Mouse (Mus musculus): Measurements from ENCODE around the gene Nab1. TPM values are rescaled to one million over a fixed set of nuclear protein-coding genes. Genes with fewer than 3 reads are reported as not detected.
"Not testable (repeated sequence)": the region's sequence is repeated elsewhere in the genome, so short reads cannot be mapped to it uniquely, and the experiment has no call there.

The Nab1 gene
- 9.7 and 11.1 TPM in 2 replicates for polyA plus RNA-seq (2012; rRNA removed)

- Histone ChIP-seq H3K27me3 (ENCODE audit: control insufficient read depth, insufficient read depth, low read length) (no peaks in the 10 kb centered on the region), H3K4me1 (replicated peaks; ENCODE audit: control insufficient read depth, insufficient read depth, low read length) (no peaks in the 10 kb centered on the region; the same call in 1 of the 2 replicates), H3K27ac (ENCODE audit: control insufficient read depth, insufficient read depth, low read length) (peak within 1 kb of the TSS; percentile 48), H3K36me3 (ENCODE audit: control insufficient read depth, insufficient read depth, low read length) (no peaks in the 10 kb centered on the region), H3K4me3 (ENCODE audit: control insufficient read depth, insufficient read depth, low read length) (peak within 1 kb of the TSS; percentile 78)
- WGBS, result 12% methylated on average over 53 of the region's 80 CpGs
- peak; percentile 67 for DNase-seq
- TF ChIP-seq POLR2A (IDR thresholded peaks at IDR 0.05; ENCODE audit: control insufficient read depth, extremely low read depth, insufficient read depth, low read length, poor library complexity), result no peak
- no peak for TF ChIP-seq CTCF (IDR thresholded peaks at IDR 0.05; ENCODE audit: borderline replicate concordance, control insufficient read depth, extremely low read depth, insufficient read depth, low read length, poor library complexity)
Observed at GRCm38 (mm10) chr1:52500314-52500981, at the start of gene Nab1. Nab1 (minus strand) TSS chr1:52500679.

- Histone ChIP-seq H3K27me3 (ENCODE audit: control insufficient read depth, insufficient read depth, low read length) (no peaks in the 10 kb centered on the region), H3K36me3 (ENCODE audit: control insufficient read depth, insufficient read depth, low read length) (no peaks in the 10 kb centered on the region), H3K27ac (ENCODE audit: control insufficient read depth, insufficient read depth, low read length) (no peak overlapping the region), H3K4me3 (ENCODE audit: control insufficient read depth, insufficient read depth, low read length) (no peak overlapping the region), H3K4me1 (replicated peaks; ENCODE audit: control insufficient read depth, insufficient read depth, low read length) (no peaks in the 10 kb centered on the region)
- TF ChIP-seq POLR2A (IDR thresholded peaks at IDR 0.05; ENCODE audit: control insufficient read depth, extremely low read depth, insufficient read depth, low read length, poor library complexity) (no peak), CTCF (IDR thresholded peaks at IDR 0.05; ENCODE audit: borderline replicate concordance, control insufficient read depth, extremely low read depth, insufficient read depth, low read length, poor library complexity) (no peak)
- no peak for DNase-seq
- 94% methylated on average over 5 of the region's 5 CpGs for WGBS
Observed at GRCm38 (mm10) chr1:52547451-52547850, 47.0 kb upstream of the Nab1 start.

GRCm38 (mm10) chr1:52546796-52547195 is 46.3 kb upstream of the Nab1 start:
- Histone ChIP-seq H3K27me3 (ENCODE audit: control insufficient read depth, insufficient read depth, low read length) (no peaks in the 10 kb centered on the region), H3K36me3 (ENCODE audit: control insufficient read depth, insufficient read depth, low read length) (no peaks in the 10 kb centered on the region), H3K4me1 (replicated peaks; ENCODE audit: control insufficient read depth, insufficient read depth, low read length) (no peaks in the 10 kb centered on the region), H3K27ac (ENCODE audit: control insufficient read depth, insufficient read depth, low read length) (no peak overlapping the region), H3K4me3 (ENCODE audit: control insufficient read depth, insufficient read depth, low read length) (no peak overlapping the region)
- DNase-seq, result no peak
- no peak for TF ChIP-seq CTCF (IDR thresholded peaks at IDR 0.05; ENCODE audit: borderline replicate concordance, control insufficient read depth, extremely low read depth, insufficient read depth, low read length, poor library complexity)
- no peak for TF ChIP-seq POLR2A (IDR thresholded peaks at IDR 0.05; ENCODE audit: control insufficient read depth, extremely low read depth, insufficient read depth, low read length, poor library complexity)
- WGBS, result 96% methylated on average over 3 of the region's 3 CpGs

GRCm38 (mm10) chr1:52540124-52540523 is 39.6 kb upstream of the Nab1 start:
- 94% methylated on average over 3 of the region's 3 CpGs for WGBS

GRCm38 (mm10) chr1:52529933-52530332 is 29.5 kb upstream of the Nab1 start:
- no peaks in the 10 kb centered on the region for H3K4me1 ChIP-seq (replicated peaks; ENCODE audit: control insufficient read depth, insufficient read depth, low read length)
- TF ChIP-seq CTCF (IDR thresholded peaks at IDR 0.05; ENCODE audit: borderline replicate concordance, control insufficient read depth, extremely low read depth, insufficient read depth, low read length, poor library complexity) (no peak), POLR2A (IDR thresholded peaks at IDR 0.05; ENCODE audit: control insufficient read depth, extremely low read depth, insufficient read depth, low read length, poor library complexity) (no peak)
- no peak overlapping the region for H3K4me3 ChIP-seq (ENCODE audit: control insufficient read depth, insufficient read depth, low read length)
- H3K27me3 ChIP-seq (ENCODE audit: control insufficient read depth, insufficient read depth, low read length), result no peaks in the 10 kb centered on the region
- DNase-seq, result no peak
- no peaks in the 10 kb centered on the region for H3K36me3 ChIP-seq (ENCODE audit: control insufficient read depth, insufficient read depth, low read length)
- no peak overlapping the region for H3K27ac ChIP-seq (ENCODE audit: control insufficient read depth, insufficient read depth, low read length)

More at GRCm38 (mm10) chr1:52540124-52540523, 39.6 kb upstream of the Nab1 start:
- not testable (repeated sequence) for H3K4me1 ChIP-seq (replicated peaks; ENCODE audit: control insufficient read depth, insufficient read depth, low read length); H3K27me3 ChIP-seq (ENCODE audit: control insufficient read depth, insufficient read depth, low read length); DNase-seq; H3K27ac ChIP-seq (ENCODE audit: control insufficient read depth, insufficient read depth, low read length); H3K36me3 ChIP-seq (ENCODE audit: control insufficient read depth, insufficient read depth, low read length); H3K4me3 ChIP-seq (ENCODE audit: control insufficient read depth, insufficient read depth, low read length)

GRCm38 (mm10) chr1:52527656-52528055 is 27.2 kb upstream of the Nab1 start:
- 94% methylated on average over 2 of the region's 2 CpGs for WGBS
- Histone ChIP-seq H3K4me1 (replicated peaks; ENCODE audit: control insufficient read depth, insufficient read depth, low read length) (no peaks in the 10 kb centered on the region), H3K4me3 (ENCODE audit: control insufficient read depth, insufficient read depth, low read length) (no peak overlapping the region), H3K27me3 (ENCODE audit: control insufficient read depth, insufficient read depth, low read length) (no peaks in the 10 kb centered on the region), H3K36me3 (ENCODE audit: control insufficient read depth, insufficient read depth, low read length) (no peaks in the 10 kb centered on the region), H3K27ac (ENCODE audit: control insufficient read depth, insufficient read depth, low read length) (no peak overlapping the region)
- TF ChIP-seq CTCF (IDR thresholded peaks at IDR 0.05; ENCODE audit: borderline replicate concordance, control insufficient read depth, extremely low read depth, insufficient read depth, low read length, poor library complexity) (no peak), POLR2A (IDR thresholded peaks at IDR 0.05; ENCODE audit: control insufficient read depth, extremely low read depth, insufficient read depth, low read length, poor library complexity) (no peak)
- no peak for DNase-seq

GRCm38 (mm10) chr1:52527252-52527651 is 26.8 kb upstream of the Nab1 start:
- H3K27me3 ChIP-seq (ENCODE audit: control insufficient read depth, insufficient read depth, low read length), result no peaks in the 10 kb centered on the region
- H3K4me3 ChIP-seq (ENCODE audit: control insufficient read depth, insufficient read depth, low read length), result no peak overlapping the region
- no peak for TF ChIP-seq CTCF (IDR thresholded peaks at IDR 0.05; ENCODE audit: borderline replicate concordance, control insufficient read depth, extremely low read depth, insufficient read depth, low read length, poor library complexity)
- TF ChIP-seq POLR2A (IDR thresholded peaks at IDR 0.05; ENCODE audit: control insufficient read depth, extremely low read depth, insufficient read depth, low read length, poor library complexity), result no peak
- DNase-seq, result no peak
- H3K4me1 ChIP-seq (replicated peaks; ENCODE audit: control insufficient read depth, insufficient read depth, low read length), result no peaks in the 10 kb centered on the region
- H3K27ac ChIP-seq (ENCODE audit: control insufficient read depth, insufficient read depth, low read length), result no peak overlapping the region
- WGBS, result 95% methylated on average over 2 of the region's 2 CpGs
- no peaks in the 10 kb centered on the region for H3K36me3 ChIP-seq (ENCODE audit: control insufficient read depth, insufficient read depth, low read length)

All from thymus, adult 2 months (tissue).